Mouse (Mus musculus) layer of hippocampus, adult 11-12 months (tissue): ENCODE results near the gene Fam241a.

Experiments used
- DNase-seq: peaks from one replicate; pipeline ENCODE4 v3.0.0; 2022; ENCODE audit warnings: low spot score

The Fam241a gene

GRCm38 (mm10) chr3:127895792-127896541 lies at the start of gene Fam241a:
Fam241a (minus strand) TSS chr3:127896324.
- DNase-seq: peak; percentile 75

GRCm38 (mm10) chr3:127932453-127932852 lies 36.3 kb upstream of the Fam241a start:
- no peak for DNase-seq

GRCm38 (mm10) chr3:127930326-127931012 lies 34.3 kb upstream of the Fam241a start:
- DNase-seq: no peak

GRCm38 (mm10) chr3:127929921-127930320 lies 33.8 kb upstream of the Fam241a start:
- no peak for DNase-seq

GRCm38 (mm10) chr3:127926635-127927183 lies 30.6 kb upstream of the Fam241a start:
- no peak for DNase-seq

- DNase-seq: no peak
Measured at GRCm38 (mm10) chr3:127924464-127924863, 28.3 kb upstream of the Fam241a start.

- no peak for DNase-seq
Measured at GRCm38 (mm10) chr3:127923183-127923582, 27.1 kb upstream of the Fam241a start.

GRCm38 (mm10) chr3:127922125-127922524 lies 26.0 kb upstream of the Fam241a start:
- DNase-seq: no peak

GRCm38 (mm10) chr3:127917999-127918661 lies 22.0 kb upstream of the Fam241a start:
- DNase-seq: no peak

- DNase-seq: no peak
Measured at GRCm38 (mm10) chr3:127917549-127917948, 21.4 kb upstream of the Fam241a start.

GRCm38 (mm10) chr3:127915656-127916334 lies 19.7 kb upstream of the Fam241a start:
- DNase-seq: no peak

GRCm38 (mm10) chr3:127913885-127914709 lies 18.0 kb upstream of the Fam241a start:
- no peak for DNase-seq

GRCm38 (mm10) chr3:127909941-127910340 lies 13.8 kb upstream of the Fam241a start:
- DNase-seq: no peak

GRCm38 (mm10) chr3:127894981-127895779 lies 944 bp downstream of the Fam241a start:
- DNase-seq: no peak

GRCm38 (mm10) chr3:127893902-127894301 lies 2.2 kb downstream of the Fam241a start:
- no peak for DNase-seq

GRCm38 (mm10) chr3:127891906-127892305 lies 4.2 kb downstream of the Fam241a start:
- DNase-seq: no peak

GRCm38 (mm10) chr3:127890008-127890407 lies 6.1 kb downstream of the Fam241a start:
- DNase-seq: no peak

- no peak for DNase-seq
Measured at GRCm38 (mm10) chr3:127889570-127889969, 6.6 kb downstream of the Fam241a start.

- DNase-seq: no peak
Measured at GRCm38 (mm10) chr3:127881684-127882083, 14.4 kb downstream of the Fam241a start.

GRCm38 (mm10) chr3:127879968-127880367 lies 16.2 kb downstream of the Fam241a start:
- no peak for DNase-seq
